Mouse (Mus musculus) heart, postnatal 14 days (tissue): ENCODE results near the gene Itgb7. TPM values are rescaled to one million over a fixed set of nuclear protein-coding genes. Genes with fewer than 3 reads are reported as not detected.

ENCODE experiments used
- DNase-seq, 2 experiments: peaks; one replicate each; pipeline ENCODE4 v3.0.0; 2021 to 2022
- intact Hi-C: fragments of 180-260 bp; cut with DNase I; formaldehyde crosslinking; loops from one replicate; pipeline ENCODE4 v1.15.1; 2025
- long read RNA-seq, 2 experiments: library from polyadenylated mRNA; stranded (forward); transcript quantifications; one replicate each; pipeline ENCODE4 v2.0.0; 2021
- total RNA-seq, 2 experiments: library from RNA; stranded (reverse); gene quantifications; 2 replicates each; pipeline ENCODE4 v1.2.3; 2021

Itgb7 gene
- 1 to 10 TPM; 1.5 to 1.8 TPM for total RNA-seq
- long read RNA-seq, experiment 1, partial matches to known transcripts: 0 of 4 reads
- long read RNA-seq, experiment 1, other reads (novel, unspliced or antisense): 0 of 4 reads
- long read RNA-seq, experiment 2, partial matches to known transcripts: 1 of 1 reads
- long read RNA-seq, experiment 2, other reads (novel, unspliced or antisense): 0 of 1 reads

DNA sequence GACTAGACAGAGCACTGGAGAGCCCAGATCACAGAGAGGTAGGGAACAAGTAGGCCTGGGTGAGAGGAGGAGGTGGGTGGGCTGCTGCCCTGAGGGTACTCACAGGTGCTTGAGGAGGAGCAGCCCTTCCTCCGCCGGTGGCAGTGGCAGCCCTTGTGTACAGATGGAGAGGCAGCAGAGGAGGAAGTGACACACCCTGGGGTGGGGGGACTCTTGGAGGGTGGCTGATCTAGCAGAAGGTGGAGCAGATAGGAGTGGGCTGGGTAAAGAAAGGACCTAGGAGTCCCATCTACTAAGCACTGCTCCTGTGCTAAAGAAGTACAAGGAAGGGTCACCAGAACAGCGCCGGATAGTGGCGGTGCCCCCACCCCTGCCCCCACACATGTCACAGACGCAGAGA lies at the start of gene Itgb7:
Gene Itgb7 (minus strand): TSS at position 197 of the 400 bp plus-strand sequence.
- no peak for DNase-seq
- intact Hi-C loops: no loop called here

GRCm38 (mm10) chr15:102280623-102281022 lies 48.9 kb upstream of the Itgb7 start:
- intact Hi-C loops: no loop called here
- no peak for DNase-seq

DNA sequence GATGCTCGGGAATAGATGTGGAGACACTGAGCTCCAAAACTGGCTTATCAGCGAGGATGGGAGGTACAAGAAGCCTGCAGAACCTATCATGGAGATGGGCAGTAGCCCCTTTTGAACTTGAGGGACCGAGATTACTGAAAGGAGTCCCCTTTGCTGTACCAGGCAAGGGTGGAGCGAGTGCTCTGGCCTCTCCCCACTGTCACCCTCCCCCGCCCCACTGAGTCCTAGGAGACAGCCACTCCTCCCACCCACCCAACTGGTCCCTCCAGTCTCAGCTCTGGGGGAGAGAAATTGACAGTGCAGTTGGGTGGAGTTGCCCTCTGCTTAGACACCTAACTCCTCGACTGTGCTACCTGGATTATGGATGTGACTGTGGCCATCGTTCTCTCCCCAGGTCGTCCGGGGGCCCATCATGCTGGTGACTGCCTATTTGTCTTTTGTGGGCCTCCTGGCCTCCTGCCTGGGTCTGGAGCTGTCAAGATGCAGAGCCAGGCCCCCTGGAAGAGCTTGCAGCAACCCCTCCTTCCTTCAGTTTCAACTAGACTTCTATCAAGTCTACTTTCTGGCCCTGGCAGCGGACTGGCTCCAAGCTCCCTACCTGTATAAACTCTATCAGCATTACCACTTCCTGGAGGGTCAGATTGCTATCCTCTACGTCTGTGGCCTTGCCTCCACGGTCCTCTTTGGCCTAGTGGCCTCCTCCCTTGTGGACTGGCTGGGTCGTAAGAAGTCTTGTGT lies 48.2 kb upstream of the Itgb7 start:
- DNase-seq: no peak
- intact Hi-C loops: loop anchor here (2.0 kb wide), 2 partner anchors 31 to 39 kb away; no protein-coding TSS in a partner anchor

DNA sequence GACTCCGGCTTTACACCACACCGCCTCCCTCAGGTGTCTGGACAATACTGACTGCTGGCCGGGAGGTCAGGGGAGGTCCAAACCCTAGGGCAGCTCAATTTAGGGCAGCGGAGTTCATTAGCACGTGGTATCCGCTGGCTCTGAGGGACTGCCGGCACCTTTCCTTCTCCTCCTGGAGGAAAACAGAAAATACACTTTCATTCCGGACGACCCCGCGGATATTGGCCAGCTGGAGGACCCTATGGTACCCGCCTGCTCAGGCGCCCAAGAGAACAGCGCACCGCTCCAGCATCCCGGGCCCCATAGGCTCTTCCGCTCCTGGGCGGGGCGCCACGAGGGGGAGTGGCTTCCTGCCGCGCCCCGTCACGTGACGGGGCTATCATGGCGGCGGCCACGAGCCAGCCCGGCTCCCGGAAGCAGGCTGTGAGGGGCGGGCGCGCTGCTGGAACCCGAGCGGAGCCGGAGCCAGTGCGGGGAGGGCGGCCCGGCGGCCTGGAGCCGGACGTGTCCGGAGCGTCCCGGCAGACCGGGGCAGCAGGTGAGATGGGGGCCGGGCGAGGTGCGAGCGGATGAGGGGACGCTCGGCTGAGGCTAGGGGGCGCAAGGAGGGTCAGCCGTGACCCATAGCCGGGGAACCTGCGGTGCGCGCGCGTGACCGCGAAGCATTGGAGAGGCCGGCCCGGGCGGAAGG lies 47.5 kb upstream of the Itgb7 start, which contains the start of gene Mfsd5:
Gene Mfsd5 (plus strand): TSS at position 363 of the 691 bp plus-strand sequence.
- DNase-seq: peak; percentile 93 to 94
- intact Hi-C loops: loop anchor here (2.0 kb wide), 2 partner anchors 30 to 38 kb away; no protein-coding TSS in a partner anchor

- DNase-seq: no peak
- intact Hi-C loops: loop anchor here (2.0 kb wide), 2 partner anchors 30 to 38 kb away; no protein-coding TSS in a partner anchor
Measured at GRCm38 (mm10) chr15:102278726-102279091, 47.0 kb upstream of the Itgb7 start.

DNA sequence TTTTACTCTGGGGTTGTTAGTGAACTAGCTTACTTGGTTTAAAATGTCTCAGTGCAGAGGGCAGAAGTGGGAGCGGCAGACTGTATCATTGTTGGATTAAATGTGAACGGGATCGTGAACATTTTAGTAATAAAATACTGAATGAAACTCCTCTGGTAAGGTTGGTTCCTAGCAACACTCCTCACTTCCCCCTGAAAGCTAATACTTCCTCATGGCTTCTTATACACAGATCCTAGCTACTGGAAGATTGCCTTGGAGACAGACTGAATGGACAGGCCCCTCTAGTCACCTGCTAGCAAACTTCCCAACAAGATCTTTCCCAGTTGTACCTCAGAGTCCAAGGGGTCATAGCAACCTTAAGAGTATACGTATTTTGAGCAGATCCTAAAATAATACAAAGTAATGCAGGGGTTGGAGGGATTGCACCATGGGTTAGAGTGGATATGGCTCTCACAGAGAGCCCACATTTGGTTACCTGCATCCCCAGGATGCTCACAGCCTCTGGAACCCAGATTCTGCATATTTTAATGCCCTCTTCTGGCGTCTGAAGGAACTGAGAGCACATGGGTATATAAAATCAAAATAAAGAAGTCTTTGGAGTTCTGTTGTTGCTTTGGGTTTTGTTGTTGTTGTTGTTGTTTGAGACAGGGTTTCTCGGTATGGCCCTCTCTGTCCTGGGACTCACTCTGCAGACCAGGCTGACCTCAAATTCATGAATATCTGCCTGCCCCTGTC lies 42.4 kb upstream of the Itgb7 start:
- intact Hi-C loops: no loop called here
- DNase-seq: no peak

- no peak for DNase-seq
- intact Hi-C loops: no loop called here
Measured at GRCm38 (mm10) chr15:102271441-102271840, 39.7 kb upstream of the Itgb7 start.

GRCm38 (mm10) chr15:102270274-102270960 lies 38.7 kb upstream of the Itgb7 start, which contains the start of gene Gm9918:
Gene Gm9918 (plus strand): TSS chr15:102270563.
- intact Hi-C loops: no loop called here
- DNase-seq: no peak

GRCm38 (mm10) chr15:102265548-102265947 lies 33.8 kb upstream of the Itgb7 start:
- intact Hi-C loops: no loop called here
- DNase-seq: no peak

DNA sequence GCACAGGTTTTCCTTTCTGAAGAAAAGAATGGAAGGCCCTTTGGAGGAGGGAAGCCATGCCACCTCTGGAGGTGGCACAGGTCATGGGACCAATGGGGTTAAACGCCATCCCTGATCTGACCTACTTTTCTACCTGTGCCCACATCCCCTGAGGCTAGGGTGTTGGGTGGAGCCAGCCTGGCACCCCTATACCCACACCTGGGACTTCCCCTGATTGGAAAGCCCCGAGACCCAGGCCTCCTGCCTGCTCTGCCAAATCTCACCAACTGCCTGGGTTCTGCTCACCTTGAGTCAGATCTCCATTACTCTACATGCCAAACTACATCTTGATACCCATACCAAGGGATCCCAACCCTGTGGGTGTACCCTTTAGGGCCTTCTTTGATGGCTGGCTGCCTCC lies 31.3 kb upstream of the Itgb7 start:
- no peak for DNase-seq
- intact Hi-C loops: no loop called here

DNA sequence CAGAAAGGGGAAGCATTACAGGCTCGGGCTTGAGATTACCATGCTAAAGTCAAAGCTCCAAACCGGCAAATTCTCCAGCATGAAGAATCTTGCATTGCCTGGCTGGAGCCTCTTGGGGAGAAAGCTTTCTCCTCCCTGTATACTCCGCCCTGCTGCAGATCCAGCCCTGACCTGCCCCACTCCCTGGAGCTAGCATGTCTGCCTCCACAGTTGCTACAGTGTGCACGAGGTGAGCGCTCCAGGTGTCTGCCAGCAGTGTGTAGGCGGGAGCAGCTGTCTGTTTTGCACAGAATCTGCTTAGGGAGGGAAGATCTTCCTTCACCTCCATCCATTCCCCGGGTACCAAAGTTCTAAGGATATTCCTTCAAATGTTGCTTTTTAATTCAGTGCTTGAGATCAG lies 30.8 kb upstream of the Itgb7 start:
- no peak for DNase-seq
- intact Hi-C loops: no loop called here

DNA sequence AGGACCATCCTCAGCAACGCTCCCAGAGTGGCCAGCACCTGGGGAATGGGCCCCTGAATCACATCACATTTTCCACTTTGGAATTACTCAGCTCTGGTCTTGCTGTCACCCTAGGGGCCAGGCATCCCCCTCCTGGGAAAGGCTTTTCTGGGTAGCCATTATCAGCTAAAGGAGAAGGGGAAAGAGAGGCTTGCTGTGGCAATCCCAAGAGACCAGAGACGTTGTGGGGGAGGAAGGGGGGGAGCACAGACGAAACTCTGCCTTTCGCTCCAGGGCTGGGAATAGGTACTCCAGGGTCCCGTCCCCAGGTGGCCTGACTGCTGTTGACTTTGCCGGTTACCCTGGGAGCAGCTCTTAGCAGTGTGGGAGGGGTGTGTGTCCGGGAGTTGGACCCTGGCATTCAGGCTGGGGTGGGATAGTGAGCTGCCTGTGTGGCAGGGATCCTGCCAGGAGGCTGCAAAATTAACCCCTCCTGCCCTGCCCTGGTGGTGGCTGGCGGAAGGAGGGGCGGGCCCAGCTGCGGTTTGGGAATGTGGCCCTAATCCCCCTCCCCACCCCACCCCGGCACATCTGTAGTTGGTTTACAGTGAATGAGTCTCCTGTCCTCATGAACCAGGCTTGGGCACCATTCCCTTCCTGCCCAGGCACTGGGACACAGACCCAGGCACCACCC lies 27.0 kb upstream of the Itgb7 start:
- no peak for DNase-seq
- intact Hi-C loops: no loop called here

- intact Hi-C loops: no loop called here
- DNase-seq: peak; percentile 64 to 65
Measured at GRCm38 (mm10) chr15:102258076-102258470, 26.3 kb upstream of the Itgb7 start.

DNA sequence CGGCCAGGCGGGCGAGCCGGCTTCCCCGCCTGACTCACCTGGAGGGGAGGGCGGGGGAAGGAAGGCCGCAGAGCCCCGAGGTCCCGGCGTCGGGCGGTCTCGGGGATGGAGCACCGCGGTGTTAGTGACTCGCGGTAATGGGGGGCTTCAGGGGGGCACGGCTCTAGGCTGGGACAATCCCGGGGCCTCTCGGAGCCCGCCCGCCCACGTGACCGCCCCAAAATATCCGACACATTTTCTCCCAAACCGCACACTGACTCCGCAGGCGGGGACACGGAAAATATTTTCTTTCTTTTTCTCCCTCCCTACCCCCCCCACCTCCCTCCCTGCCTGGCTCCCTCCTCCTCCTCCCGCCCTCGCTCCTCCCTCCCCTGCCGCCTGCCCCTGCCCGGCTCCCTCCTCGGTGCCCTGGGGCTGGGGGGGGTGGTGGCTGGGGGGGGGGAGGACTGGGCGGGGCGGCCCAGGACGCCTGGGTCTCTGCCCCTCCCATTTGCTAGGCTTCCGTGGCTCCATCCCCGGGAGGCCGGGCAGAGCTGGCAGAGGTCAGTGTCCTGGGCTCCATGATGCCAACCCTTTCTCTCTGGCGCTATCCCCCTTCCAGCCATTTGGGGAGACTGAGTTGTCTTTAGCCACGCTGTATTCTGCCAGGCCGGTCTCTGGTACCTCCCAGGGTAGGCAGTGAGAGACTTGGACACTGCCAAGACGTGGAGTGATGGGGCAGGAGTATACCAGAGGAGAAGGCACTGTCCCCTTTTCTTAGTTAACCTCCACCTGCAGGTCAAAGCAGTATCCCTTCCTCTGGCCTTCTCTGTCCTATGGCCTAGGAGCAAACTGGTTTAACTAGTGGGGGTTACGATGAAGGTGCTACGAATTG lies 25.7 kb upstream of the Itgb7 start, which contains the start of gene Rarg:
Gene Rarg (minus strand): TSS at position 316 of the 874 bp plus-strand sequence.
- intact Hi-C loops: no loop called here
- DNase-seq: peak in 1 of 2 experiments; percentile 53

DNA sequence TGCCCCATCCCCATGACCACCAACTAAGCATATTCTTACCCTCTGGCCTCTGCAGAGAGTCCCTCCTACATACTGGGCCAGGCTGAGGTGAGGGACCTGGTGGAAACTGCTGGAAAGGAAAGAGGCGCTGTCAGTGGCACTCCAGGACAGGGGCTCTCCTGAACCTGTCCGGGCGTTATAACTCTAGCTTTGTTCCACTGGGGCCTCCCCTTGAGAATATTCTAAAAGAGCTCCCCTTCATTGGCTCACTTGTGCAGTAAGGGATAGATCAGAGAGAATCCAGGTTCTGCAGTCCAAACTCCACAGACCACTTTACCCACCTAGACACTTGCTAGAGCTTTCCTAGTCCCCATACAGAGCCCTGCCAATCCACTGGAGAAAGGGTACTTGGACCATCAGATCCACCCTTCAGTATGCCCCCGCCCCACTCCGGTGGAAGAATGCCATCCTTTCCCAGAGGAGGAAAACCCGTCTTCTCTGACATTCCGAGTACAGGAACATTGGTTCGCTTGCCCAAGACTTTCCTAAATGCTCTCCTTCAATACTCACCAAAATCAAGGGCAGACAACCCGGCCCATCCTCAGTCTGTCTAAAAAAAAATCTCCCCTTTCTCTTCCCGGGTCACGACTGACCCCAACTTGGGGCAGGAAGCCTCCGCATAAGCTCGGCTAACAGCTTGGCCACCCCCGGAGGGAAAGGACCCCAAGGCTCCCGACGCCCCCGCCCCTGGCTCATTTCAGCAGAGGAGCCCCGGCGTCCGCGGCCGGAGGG lies 24.9 kb upstream of the Itgb7 start:
- DNase-seq: no peak
- intact Hi-C loops: no loop called here

- no peak for DNase-seq
- intact Hi-C loops: no loop called here
Measured at GRCm38 (mm10) chr15:102255547-102256255, 24.0 kb upstream of the Itgb7 start.

- no peak for DNase-seq
- intact Hi-C loops: no loop called here
Measured at GRCm38 (mm10) chr15:102250521-102250920, 18.8 kb upstream of the Itgb7 start.
